Mouse (Mus musculus): ENCODE results near the gene Vmn1r80. TPM values are rescaled to one million over a fixed set of nuclear protein-coding genes. Genes with fewer than 3 reads are reported as not detected.

The Vmn1r80 gene
- polyA plus RNA-seq (2012; rRNA removed; ENCODE audit: low replicate concordance): not detected in 2 replicates

DNA sequence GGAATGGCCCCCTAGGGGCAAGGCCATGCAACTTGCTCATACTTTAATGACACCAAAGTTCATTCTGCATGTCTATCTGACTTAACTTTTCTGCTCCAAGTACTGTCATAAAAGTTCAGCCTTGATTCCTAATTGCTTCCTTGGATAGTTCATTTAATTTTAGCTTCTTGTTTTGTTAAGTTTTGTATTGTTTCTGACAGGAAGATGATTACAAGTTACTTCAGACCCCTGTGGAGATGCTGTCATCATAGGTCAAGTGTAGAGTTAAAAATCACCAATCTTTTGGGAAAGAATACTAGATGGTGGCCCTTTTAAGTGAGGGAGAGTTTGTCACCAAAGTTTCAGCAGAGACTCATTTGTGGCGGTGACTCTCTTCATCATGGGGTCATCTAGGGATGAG is at the start of gene Vmn1r80:
Vmn1r80 (plus strand) TSS at position 301 of the 400 bp plus-strand sequence.

DNA sequence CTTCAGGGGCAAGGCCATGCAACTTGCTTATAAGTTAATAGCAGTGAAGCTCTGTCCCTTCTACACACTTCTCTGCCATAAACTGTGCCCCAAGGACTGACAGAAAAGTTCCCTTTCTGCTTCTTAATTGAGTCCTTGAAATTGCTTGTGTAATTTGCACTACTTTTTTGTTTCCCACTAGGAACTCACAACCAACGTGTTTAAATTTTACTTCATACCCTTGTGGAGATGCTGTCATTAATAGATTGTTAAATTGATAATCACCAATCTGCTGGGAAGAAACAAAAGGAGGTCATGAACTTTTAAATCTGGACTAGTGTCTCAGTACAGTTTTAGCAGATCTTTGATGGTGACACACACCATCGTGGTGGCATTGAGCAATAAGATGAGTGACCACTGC is 39.1 kb upstream of the Vmn1r80 start, which contains the start of gene Vmn1r78:
Vmn1r78 (plus strand) TSS at position 301 of the 400 bp plus-strand sequence.

DNA sequence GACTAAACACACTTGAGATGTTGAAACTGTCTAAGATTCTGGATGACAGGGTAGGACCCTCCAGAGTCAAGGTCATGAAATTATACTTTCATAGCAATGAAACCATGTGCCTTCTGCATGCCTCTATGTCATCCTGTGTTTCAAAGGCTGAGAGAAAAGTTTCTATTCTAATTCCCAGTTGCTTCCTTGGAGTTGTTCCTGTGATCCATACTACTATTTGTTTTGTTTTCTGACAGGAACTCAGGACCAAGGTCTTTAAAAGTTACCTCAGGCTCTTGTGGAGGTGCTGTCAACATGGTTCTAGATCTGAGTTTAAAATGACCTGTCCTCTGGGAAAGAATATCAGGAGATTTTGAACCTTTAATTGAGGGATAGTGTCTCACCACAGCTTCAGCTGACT is 18.1 kb upstream of the Vmn1r80 start, which contains the start of gene Vmn1r79:
Vmn1r79 (plus strand) TSS at position 301 of the 400 bp plus-strand sequence.

Other genes starting within 250 kb of the Vmn1r80 start
- not detected in 2 replicates for gene Vmn1r77, start 152.5 kb upstream of the Vmn1r80 start, polyA plus RNA-seq (2012; rRNA removed; ENCODE audit: low replicate concordance)
- not detected in 2 replicates for gene Vmn1r78, start 39.0 kb upstream of the Vmn1r80 start, polyA plus RNA-seq (2012; rRNA removed; ENCODE audit: low replicate concordance)
- not detected in 2 replicates for gene Vmn1r79, start 18.0 kb upstream of the Vmn1r80 start, polyA plus RNA-seq (2012; rRNA removed; ENCODE audit: low replicate concordance)
- not detected in 2 replicates for gene Vmn1r81, start 79.0 kb downstream of the Vmn1r80 start, polyA plus RNA-seq (2012; rRNA removed; ENCODE audit: low replicate concordance)
- not detected in 2 replicates for gene Vmn1r82, start 111.1 kb downstream of the Vmn1r80 start, polyA plus RNA-seq (2012; rRNA removed; ENCODE audit: low replicate concordance)
- not detected in 2 replicates for gene Vmn1r83, start 140.2 kb downstream of the Vmn1r80 start, polyA plus RNA-seq (2012; rRNA removed; ENCODE audit: low replicate concordance)
- not detected in 2 replicates for gene Vmn1r84, start 180.0 kb downstream of the Vmn1r80 start, polyA plus RNA-seq (2012; rRNA removed; ENCODE audit: low replicate concordance)
- 0.93 and 1.9 TPM in 2 replicates for gene Zfp551, start 233.5 kb downstream of the Vmn1r80 start, polyA plus RNA-seq (2012; rRNA removed; ENCODE audit: low replicate concordance)